Mouse (Mus musculus) hindbrain, embryonic 15.5 days (tissue): Measurements from ENCODE around the gene Gmppa. TPM values are rescaled to one million over a fixed set of nuclear protein-coding genes. Genes with fewer than 3 reads are reported as not detected.

Experiments used
- ATAC-seq: fragments of 200-750 bp; cut with Nextera tagmentation; 2 replicates; pipeline ENCODE4 v1.8.0; 2017; ENCODE audit warnings: low read depth, moderate number of reproducible peaks, moderate TSS enrichment; ENCODE audit not compliant: low FRiP score
- H3K27ac ChIP-seq: fragments of 300-500 bp; sonication (generic); replicated peaks from 2 replicates; pipeline ENCODE4 v1.5.1; 2015; ENCODE audit warnings: mild to moderate bottlenecking, inconsistent platforms
- H3K27me3 ChIP-seq: fragments of 300-500 bp; sonication (generic); 2 replicates; pipeline ENCODE4 v1.6.1; 2015; ENCODE audit warnings: control low read depth, inconsistent platforms
- H3K36me3 ChIP-seq: fragments of 300-500 bp; sonication (generic); 2 replicates; pipeline ENCODE4 v1.6.1; 2015; ENCODE audit warnings: control low read depth, inconsistent platforms
- H3K4me1 ChIP-seq: fragments of 300-500 bp; sonication (generic); replicated peaks from 2 replicates; pipeline ENCODE4 v1.6.1; 2015; ENCODE audit warnings: control low read depth, inconsistent platforms
- H3K4me2 ChIP-seq: fragments of 300-500 bp; sonication (generic); 2 replicates; pipeline ENCODE4 v1.6.1; 2015; ENCODE audit warnings: moderate library complexity, mild to moderate bottlenecking, inconsistent platforms
- H3K4me3 ChIP-seq: fragments of 300-500 bp; sonication (generic); 2 replicates; pipeline ENCODE4 v1.5.1; 2015; ENCODE audit warnings: mild to moderate bottlenecking, inconsistent platforms
- H3K9ac ChIP-seq: fragments of 300-500 bp; sonication (generic); 2 replicates; pipeline ENCODE4 v1.6.1; 2015; ENCODE audit warnings: inconsistent platforms
- H3K9me3 ChIP-seq: fragments of 300-500 bp; sonication (generic); 2 replicates; pipeline ENCODE4 v1.6.1; 2016; ENCODE audit warnings: control low read depth, inconsistent platforms
- WGBS: fragments of 180-500 bp; shearing (Covaris S2); methylation state at CpG from one replicate; pipeline ENCODE4 v1.1.7; 2015; 5-methylcytosine and 5-hydroxymethylcytosine counted together
- polyA plus RNA-seq: library from polyadenylated mRNA; unstranded; fragments of >200 nt; fragmentation: Nextera tagmentation; extraction: Ambion mirVana; gene quantifications from 2 replicates; pipeline ENCODE4 v1.2.1, GENCODE M21; 2015

The Gmppa gene
- polyA plus RNA-seq, 1 experiment from 2014 or later: 79.0 TPM

DNA sequence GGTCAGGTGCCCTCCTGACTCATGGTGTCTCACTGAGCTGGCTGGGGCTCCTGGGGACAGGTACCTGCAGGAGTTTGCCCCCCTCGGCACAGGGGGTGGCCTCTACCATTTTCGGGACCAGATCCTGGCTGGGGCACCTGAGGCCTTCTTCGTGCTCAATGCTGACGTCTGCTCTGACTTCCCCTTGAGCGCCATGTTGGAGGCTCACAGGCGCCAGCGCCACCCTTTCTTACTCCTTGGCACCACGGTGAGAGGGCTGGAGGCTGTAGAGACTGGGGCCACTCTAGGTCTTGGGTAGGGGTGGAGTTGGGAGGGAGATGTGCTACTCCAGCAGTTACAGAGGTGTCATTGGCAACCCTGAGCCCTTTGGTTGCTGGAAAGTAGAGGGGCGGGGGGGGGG is 3.1 kb downstream of the Gmppa start:
- H3K4me1 ChIP-seq: peaks cover 36% of the 10 kb centered on the region
- H3K4me2 ChIP-seq: no peak overlapping the region
- H3K36me3 ChIP-seq: no peaks in the 10 kb centered on the region
- ATAC-seq: no peak
- no peaks in the 10 kb centered on the region for H3K27me3 ChIP-seq
- whole genome bisulfite sequencing: 80% methylated on average over 8 of the region's 9 CpGs
- no peak overlapping the region for H3K4me3 ChIP-seq
- no peak overlapping the region for H3K27ac ChIP-seq
- H3K9me3 ChIP-seq: no peaks in the 10 kb centered on the region
- H3K9ac ChIP-seq: no peak overlapping the region

DNA sequence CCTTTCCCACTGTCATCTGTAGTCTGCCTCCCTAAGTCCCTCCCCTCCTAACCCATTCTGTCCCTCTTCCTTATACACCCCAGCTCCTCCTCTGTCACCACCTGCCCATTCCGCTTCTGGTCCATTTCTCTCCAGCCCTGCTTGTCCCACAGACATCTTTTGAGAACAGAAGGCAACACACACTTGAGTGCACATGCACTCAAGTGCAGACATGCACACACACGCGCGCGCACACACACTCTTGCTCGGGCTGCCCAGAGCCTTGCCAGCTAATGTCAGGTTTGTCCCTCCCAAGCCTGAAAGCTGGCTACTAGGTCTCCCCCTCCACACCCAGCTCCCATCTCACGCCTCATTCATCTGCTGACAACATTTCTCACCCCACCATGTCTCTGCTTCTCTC is 4.9 kb downstream of the Gmppa start:
- no peak overlapping the region for H3K4me3 ChIP-seq
- no peaks in the 10 kb centered on the region for H3K36me3 ChIP-seq
- no peaks in the 10 kb centered on the region for H3K27me3 ChIP-seq
- no peak overlapping the region for H3K4me2 ChIP-seq
- H3K9ac ChIP-seq: no peak overlapping the region
- no peaks in the 10 kb centered on the region for H3K9me3 ChIP-seq
- peaks cover 52% of the 10 kb centered on the region for H3K4me1 ChIP-seq
- 76% methylated on average over 7 of the region's 7 CpGs for WGBS
- no peak for ATAC-seq
- H3K27ac ChIP-seq: no peak overlapping the region

DNA sequence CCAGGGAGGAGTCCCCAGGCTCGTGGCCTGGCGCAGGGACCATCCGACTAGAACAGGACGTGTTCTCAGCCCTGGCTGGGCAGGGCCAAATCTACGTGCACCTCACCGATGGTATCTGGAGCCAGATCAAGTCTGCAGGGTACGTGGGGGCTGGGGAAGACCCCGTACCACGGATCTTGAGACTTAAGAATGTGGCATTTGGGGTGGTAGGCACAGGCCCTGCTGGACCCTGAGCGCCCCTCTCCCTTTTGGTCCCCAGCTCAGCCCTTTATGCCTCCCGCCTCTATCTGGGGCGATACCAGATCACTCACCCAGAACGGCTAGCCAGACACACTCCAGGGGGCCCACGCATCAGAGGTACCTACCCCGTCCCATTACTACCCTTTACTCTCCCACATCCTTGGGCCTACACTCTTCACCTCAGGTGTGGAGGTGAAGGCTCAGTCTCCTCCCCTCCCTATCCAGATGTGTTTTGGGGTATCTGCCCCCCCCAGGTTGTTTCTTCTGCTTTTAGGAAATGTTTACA is 5.8 kb downstream of the Gmppa start:
- Histone ChIP-seq H3K27me3 (no peaks in the 10 kb centered on the region), H3K4me1 (peaks cover 56% of the 10 kb centered on the region), H3K9me3 (no peaks in the 10 kb centered on the region), H3K9ac (no peak overlapping the region), H3K36me3 (no peaks in the 10 kb centered on the region), H3K27ac (no peak overlapping the region), H3K4me3 (no peak overlapping the region), H3K4me2 (no peak overlapping the region)
- ATAC-seq: no peak
- 86% methylated on average over 15 of the region's 15 CpGs for whole genome bisulfite sequencing

DNA sequence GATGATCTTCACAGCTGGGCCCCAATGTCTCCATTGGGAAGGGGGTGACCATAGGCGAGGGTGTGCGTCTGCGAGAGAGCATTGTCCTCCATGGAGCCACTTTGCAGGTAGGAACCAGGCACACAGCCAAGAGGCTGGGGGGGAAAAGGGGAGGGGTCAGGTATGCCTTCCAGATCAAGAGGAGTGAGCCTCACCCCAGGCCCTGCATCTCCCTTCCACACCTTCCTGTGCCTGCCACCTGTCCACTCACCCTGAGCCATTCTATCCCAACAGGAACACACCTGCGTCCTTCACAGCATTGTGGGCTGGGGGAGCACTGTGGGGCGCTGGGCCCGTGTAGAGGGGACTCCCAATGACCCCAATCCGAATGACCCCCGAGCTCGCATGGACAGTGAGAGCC is 6.4 kb downstream of the Gmppa start:
- Histone ChIP-seq H3K9ac (no peak overlapping the region), H3K36me3 (no peaks in the 10 kb centered on the region), H3K27me3 (no peaks in the 10 kb centered on the region), H3K4me1 (peaks cover 56% of the 10 kb centered on the region), H3K27ac (0 out of 2 replicates have a peak overlapping the region, but pooled peaks have one; percentile 21), H3K4me2 (no peak overlapping the region), H3K4me3 (no peak overlapping the region), H3K9me3 (no peaks in the 10 kb centered on the region)
- no peak for ATAC-seq
- WGBS: 77% methylated on average over 9 of the region's 9 CpGs

DNA sequence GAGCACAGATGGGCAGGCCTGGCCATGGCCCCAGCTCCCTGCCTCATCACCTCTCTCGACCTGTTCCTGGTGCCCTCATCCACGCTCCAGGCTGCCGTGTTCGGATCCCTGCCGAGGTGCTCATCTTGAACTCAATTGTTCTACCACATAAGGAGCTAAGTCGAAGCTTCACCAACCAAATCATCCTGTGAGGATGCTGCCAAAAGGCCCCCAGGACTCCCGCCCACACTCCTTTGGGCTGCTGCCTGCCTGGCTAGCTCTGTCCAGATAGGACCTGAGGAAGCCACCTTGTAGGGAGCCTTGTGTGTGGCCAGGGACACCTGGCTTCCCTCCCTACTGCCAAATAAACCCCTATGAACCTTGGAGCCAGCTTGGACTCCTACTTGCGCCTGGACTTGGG is 7.1 kb downstream of the Gmppa start:
- ATAC-seq: no peak
- 21% methylated on average over 8 of the region's 8 CpGs for WGBS
- Histone ChIP-seq H3K27ac (peak overlapping the region; percentile 21; the same call in 1 of the 2 replicates), H3K9me3 (no peaks in the 10 kb centered on the region), H3K4me2 (no peak overlapping the region), H3K9ac (no peak overlapping the region), H3K27me3 (no peaks in the 10 kb centered on the region), H3K4me1 (peaks cover 58% of the 10 kb centered on the region), H3K36me3 (no peaks in the 10 kb centered on the region), H3K4me3 (no peak overlapping the region)

DNA sequence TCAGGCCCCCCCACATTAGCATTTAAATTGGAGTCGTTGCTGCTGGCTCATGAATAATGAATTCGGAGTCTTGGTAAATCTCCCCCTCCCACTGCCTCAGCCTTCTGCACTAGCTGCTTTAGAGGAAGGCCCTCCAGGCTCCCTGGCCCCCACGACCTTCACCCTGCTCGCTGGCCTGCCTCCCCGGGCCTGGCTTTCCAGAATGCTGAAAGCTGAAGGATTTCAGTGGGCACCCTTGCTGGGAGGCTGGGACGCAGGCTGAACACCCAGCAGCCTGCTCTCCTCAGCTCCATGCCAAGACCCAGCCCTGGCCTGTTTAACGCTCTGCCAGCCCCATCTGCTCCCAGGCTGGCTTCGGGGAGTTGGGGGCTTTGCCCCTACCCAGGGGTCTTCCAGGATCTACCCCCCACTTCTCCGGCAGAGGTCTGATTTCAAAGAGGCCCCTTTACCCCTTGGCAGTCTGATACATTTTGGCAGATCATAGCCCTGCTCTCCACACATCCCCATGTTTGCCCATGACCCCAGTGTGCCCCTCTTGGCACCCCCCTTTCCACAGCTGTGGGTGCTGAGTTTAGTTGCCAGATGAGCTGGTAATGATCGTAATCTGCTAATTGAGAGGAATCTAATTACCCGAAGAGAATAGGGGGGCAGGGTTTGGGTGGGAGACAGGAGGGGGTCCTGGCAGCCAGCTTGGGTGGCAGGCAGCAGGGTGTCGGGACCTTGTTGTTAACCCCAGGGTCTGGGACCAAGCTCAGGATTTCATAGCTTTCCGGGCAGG is 7.7 kb downstream of the Gmppa start:
- 13% methylated on average over 13 of the region's 13 CpGs for WGBS
- 0 out of 2 replicates have a peak, but pooled peaks cover 3% of the 10 kb centered on the region for H3K27me3 ChIP-seq
- ATAC-seq: peak; percentile 14; the same call in 1 of the 2 replicates
- peak overlapping the region; percentile 64 for H3K27ac ChIP-seq
- H3K4me3 ChIP-seq: no peak overlapping the region
- no peaks in the 10 kb centered on the region for H3K9me3 ChIP-seq
- no peaks in the 10 kb centered on the region for H3K36me3 ChIP-seq
- H3K9ac ChIP-seq: no peak overlapping the region
- H3K4me2 ChIP-seq: no peak overlapping the region
- peaks cover 64% of the 10 kb centered on the region for H3K4me1 ChIP-seq

DNA sequence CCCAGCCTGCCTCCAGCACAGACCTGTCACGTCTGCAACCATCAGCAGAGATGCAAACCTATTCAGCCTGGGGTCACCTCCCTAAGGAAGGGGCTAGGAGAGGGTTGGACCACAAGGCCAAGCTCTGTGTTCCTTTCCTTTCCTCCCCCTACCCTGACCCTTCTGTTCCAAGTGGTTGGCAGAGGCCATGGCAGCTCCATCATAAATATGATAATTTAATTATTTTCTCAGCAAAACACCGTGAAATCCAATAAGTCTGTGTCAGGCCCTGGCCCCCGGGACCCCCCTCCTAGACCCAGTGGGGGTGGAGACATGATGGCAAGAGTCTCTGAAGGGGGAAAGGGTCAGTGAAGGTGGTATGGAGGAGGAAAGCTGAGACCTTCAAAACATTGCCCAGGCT is 8.5 kb downstream of the Gmppa start:
- WGBS: 20% methylated on average over 3 of the region's 3 CpGs
- no peak for ATAC-seq
- H3K4me3 ChIP-seq: no peak overlapping the region
- H3K9ac ChIP-seq: no peak overlapping the region
- H3K36me3 ChIP-seq: no peaks in the 10 kb centered on the region
- peak overlapping the region; percentile 64; the same call in 1 of the 2 replicates for H3K27ac ChIP-seq
- 0 out of 2 replicates have a peak, but pooled peaks cover 3% of the 10 kb centered on the region for H3K27me3 ChIP-seq
- no peaks in the 10 kb centered on the region for H3K9me3 ChIP-seq
- peaks cover 72% of the 10 kb centered on the region for H3K4me1 ChIP-seq
- H3K4me2 ChIP-seq: no peak overlapping the region

DNA sequence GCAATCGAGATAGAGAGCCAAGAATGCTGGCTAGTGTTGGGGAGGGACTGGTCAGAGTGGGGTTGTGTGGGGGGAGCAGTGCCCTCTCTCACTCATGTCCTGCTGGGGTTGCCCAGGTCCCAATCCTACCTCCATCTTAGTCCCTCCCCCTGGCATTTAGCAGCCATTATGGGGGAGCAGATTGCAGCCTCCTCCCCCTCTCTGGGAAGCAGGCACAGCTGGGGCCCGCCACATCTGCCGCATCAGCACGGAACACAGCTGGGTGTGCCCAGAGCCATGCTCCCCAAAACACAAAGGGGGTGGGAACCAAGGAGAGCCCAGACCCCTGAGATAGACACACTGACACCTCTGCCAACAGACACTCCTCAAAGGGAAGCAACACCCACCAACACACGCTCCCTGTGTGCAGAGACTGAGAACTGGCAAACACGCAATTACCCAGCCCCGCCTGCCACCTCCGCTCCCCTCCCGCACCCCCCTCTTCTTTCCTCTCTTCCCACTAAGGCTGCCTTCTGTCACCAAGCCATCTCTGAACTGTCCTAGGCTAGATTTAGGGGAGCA is 9.5 kb downstream of the Gmppa start:
- Histone ChIP-seq H3K27me3 (peaks cover 7% of the 10 kb centered on the region; the same call in 1 of the 2 replicates), H3K4me2 (peak overlapping the region; percentile 37), H3K4me3 (no peak overlapping the region), H3K9me3 (no peaks in the 10 kb centered on the region), H3K27ac (peak overlapping the region; percentile 14), H3K9ac (no peak overlapping the region), H3K36me3 (no peaks in the 10 kb centered on the region), H3K4me1 (peaks cover 82% of the 10 kb centered on the region)
- 6% methylated on average over 9 of the region's 9 CpGs for WGBS
- ATAC-seq: no peak

DNA sequence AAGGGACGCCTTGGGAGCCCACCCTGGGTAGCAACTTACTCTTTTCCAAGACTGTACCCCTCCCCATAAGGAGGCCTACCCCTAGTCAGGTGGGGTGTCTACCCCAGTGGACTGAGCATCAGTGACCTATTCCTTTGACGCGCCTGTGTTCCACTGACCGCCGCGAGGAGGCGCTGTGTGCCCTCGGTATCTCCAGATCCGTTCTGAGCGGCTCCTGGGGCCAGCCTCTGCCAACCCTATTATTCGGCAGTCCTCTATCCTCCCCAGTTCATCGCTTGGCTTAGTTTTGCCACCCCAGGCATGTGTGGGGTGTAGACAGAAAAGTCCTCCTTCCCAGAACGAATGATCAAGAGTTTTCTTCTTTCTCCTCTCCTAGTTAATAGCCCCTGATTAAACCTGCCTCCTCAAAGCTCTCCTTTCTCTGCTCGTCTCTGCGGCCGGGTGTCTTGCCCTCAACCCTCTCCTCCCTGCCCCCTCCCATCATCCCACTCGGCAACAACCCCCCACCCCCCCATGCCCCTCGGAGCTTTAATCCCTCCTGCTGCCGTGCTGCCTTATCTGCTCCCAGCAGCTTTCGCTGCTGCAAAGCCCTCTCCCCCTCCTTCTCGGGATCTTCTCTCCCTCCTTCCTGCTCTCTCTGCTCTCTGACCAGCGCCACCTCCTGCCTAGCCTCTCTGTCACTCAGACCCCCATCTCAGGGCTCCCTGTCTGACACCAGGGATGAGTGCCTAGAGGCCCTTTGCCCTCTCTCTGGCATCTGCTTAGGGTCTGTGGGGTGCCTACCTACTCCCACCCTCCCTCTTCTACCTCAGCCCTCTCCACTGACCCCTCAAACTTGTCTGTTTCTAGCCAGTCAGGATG is 10.3 kb downstream of the Gmppa start:
- 0 out of 2 replicates have a peak, but pooled peaks have one; percentile 4 for ATAC-seq
- Histone ChIP-seq H3K4me1 (peaks cover 90% of the 10 kb centered on the region), H3K9ac (0 out of 2 replicates have a peak overlapping the region, but pooled peaks have one; percentile 15), H3K9me3 (no peaks in the 10 kb centered on the region), H3K36me3 (no peaks in the 10 kb centered on the region), H3K4me2 (peak overlapping the region; percentile 37), H3K27ac (peak overlapping the region; percentile 14; the same call in 1 of the 2 replicates), H3K27me3 (peaks cover 7% of the 10 kb centered on the region; the same call in 1 of the 2 replicates), H3K4me3 (no peak overlapping the region; the same call in 1 of the 2 replicates)
- WGBS: under 1% methylated on average over 22 of the region's 22 CpGs

DNA sequence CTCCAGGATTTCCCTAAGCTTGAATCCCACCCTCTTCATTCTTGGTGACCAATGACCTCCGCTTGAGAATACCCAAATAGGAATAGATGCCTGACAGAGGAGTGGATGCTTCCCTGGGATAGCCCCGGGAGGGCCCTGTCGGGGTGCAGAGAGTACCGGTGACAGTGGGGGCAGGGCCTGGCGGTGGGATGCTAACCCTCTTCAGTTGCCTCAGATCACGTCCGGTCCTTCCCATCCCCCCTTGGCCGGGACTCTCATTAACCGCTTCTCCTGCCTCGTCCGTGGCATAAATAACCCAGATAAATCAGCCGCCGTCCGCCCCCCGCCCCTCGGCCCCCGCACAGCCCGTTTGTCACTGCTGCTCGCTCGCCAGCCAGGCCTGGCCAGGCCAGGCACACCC is 10.9 kb downstream of the Gmppa start:
- Histone ChIP-seq H3K9ac (no peak overlapping the region), H3K27ac (peak overlapping the region; percentile 14; the same call in 1 of the 2 replicates), H3K4me1 (peaks cover 96% of the 10 kb centered on the region), H3K4me3 (no peak overlapping the region), H3K4me2 (peak overlapping the region; percentile 37), H3K27me3 (peaks cover 10% of the 10 kb centered on the region; the same call in 1 of the 2 replicates), H3K36me3 (no peaks in the 10 kb centered on the region), H3K9me3 (no peaks in the 10 kb centered on the region)
- ATAC-seq: no peak
- WGBS: 5% methylated on average over 20 of the region's 20 CpGs

DNA sequence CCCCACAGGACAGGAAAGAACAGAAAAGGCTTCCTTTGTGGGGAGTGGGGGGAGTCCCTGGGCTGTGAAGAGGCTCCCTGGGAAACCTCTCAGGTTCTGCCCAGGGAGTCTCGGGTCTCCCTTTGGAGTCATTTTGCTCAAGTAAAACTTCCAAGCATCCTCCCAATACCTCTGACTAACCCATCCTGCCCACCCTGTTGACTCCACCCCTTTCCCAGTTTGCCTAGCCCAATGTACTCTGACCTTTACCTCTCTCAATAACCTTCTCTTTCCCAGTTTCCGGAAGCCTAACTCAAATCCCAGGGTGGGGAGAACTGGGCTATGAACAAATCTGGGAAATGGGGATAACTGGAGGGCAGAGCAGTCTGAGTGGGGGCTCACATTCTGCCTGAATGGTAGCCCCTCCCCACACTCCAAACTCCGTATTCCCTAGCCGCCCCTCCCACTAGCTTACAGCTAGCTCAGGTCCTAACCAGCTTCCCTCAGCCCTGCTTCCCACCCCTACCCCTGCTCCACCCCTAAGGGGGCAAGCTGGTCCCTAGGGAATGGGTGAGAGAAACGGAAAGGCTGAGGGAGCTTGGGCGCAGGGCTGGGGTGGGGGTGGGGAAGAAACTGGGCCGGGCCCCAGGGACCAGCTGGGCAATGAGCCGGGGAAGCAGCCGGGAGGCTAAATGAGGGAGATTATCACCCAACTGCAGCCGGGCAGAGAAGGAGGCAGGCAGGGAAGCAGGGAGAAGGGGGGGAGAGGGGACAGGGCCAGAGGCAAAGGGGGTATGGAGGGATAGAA is 11.7 kb downstream of the Gmppa start:
- WGBS: 9% methylated on average over 10 of the region's 10 CpGs
- H3K4me2 ChIP-seq: peak overlapping the region; percentile 37
- no peak for ATAC-seq
- H3K4me3 ChIP-seq: no peak overlapping the region
- H3K9ac ChIP-seq: 0 out of 2 replicates have a peak overlapping the region, but pooled peaks have one; percentile 18
- H3K9me3 ChIP-seq: no peaks in the 10 kb centered on the region
- H3K27ac ChIP-seq: peak overlapping the region; percentile 49; the same call in 1 of the 2 replicates
- no peaks in the 10 kb centered on the region for H3K36me3 ChIP-seq
- H3K27me3 ChIP-seq: peaks cover 15% of the 10 kb centered on the region; the same call in 1 of the 2 replicates
- H3K4me1 ChIP-seq: peaks cover 96% of the 10 kb centered on the region
